In genomic region chr5:148494249-148494648, GRCm38 (mm10) we compare ENCODE assay signal across 9 mouse cellular contexts.
"Had no signal": no experiment of that assay in that cellular context is flagged by ENCODE, and none has a peak within 500 bp of the region (broad histone marks: within the 10 kb centered on the region; RNA-seq: fewer than 3 reads in every experiment).

No protein-coding gene starts in this region.

- H3K4me1 ChIP-seq: midbrain, embryonic 13.5 days; neural tube, embryonic 12.5 days had no signal

- H3K9ac ChIP-seq: limb, embryonic 13.5 days; liver, embryonic 13.5 days; midbrain, embryonic 13.5 days; neural tube, embryonic 12.5 days had no signal

- DNase-seq: kidney, adult 11 months; kidney, postnatal 10 days; kidney, postnatal 4 days; liver, embryonic 13.5 days; lung, adult 18-20 months had no signal

- H3K27ac ChIP-seq: layer of hippocampus, adult 2 months; limb, embryonic 13.5 days; liver, embryonic 13.5 days; midbrain, embryonic 13.5 days; neural tube, embryonic 12.5 days had no signal

- H3K4me3 ChIP-seq: layer of hippocampus, adult 2 months; limb, embryonic 13.5 days; liver, embryonic 13.5 days; midbrain, embryonic 13.5 days; neural tube, embryonic 12.5 days had no signal

- H3K36me3 ChIP-seq: liver, embryonic 13.5 days; midbrain, embryonic 13.5 days; neural tube, embryonic 12.5 days had no signal

- H3K27me3 ChIP-seq: limb, embryonic 13.5 days; liver, embryonic 13.5 days; midbrain, embryonic 13.5 days; neural tube, embryonic 12.5 days had no signal

- H3K9me3 ChIP-seq: liver, embryonic 13.5 days had no signal

- ATAC-seq: midbrain, embryonic 13.5 days had no signal

- H3K4me2 ChIP-seq: limb, embryonic 13.5 days; midbrain, embryonic 13.5 days; neural tube, embryonic 12.5 days had no signal
